Mouse (Mus musculus) forelimb bud, embryonic 11.5 days (tissue): Measurements from ENCODE around the gene Gm13276.
"Not testable (repeated sequence)": the region's sequence is repeated elsewhere in the genome, so short reads cannot be mapped to it uniquely, and the experiment has no call there.

Experiments
- DNase-seq: peaks from one replicate; pipeline ENCODE4 v3.0.0-alpha.2; 2012; ENCODE audit warnings: low read depth, low spot score

Gene Gm13276

GRCm38 (mm10) chr4:88785409-88785808 is at the start of gene Gm13276:
Gm13276 (plus strand) TSS chr4:88785709.
- DNase-seq = not testable (repeated sequence)

GRCm38 (mm10) chr4:88738480-88738879 is 47.0 kb upstream of the Gm13276 start:
- peak; percentile 77 for DNase-seq

GRCm38 (mm10) chr4:88739036-88739435 is 46.5 kb upstream of the Gm13276 start:
- DNase-seq = no peak

GRCm38 (mm10) chr4:88741426-88741825 is 44.1 kb upstream of the Gm13276 start:
- DNase-seq = no peak

GRCm38 (mm10) chr4:88742771-88743371 is 42.6 kb upstream of the Gm13276 start:
- no peak for DNase-seq

GRCm38 (mm10) chr4:88744207-88744606 is 41.3 kb upstream of the Gm13276 start:
- no peak for DNase-seq

GRCm38 (mm10) chr4:88749926-88750325 is 35.6 kb upstream of the Gm13276 start:
- DNase-seq = no peak

- DNase-seq = not testable (repeated sequence)
Measured at GRCm38 (mm10) chr4:88754818-88755340, 30.6 kb upstream of the Gm13276 start, which contains the start of gene Gm13271. Gm13271 (plus strand) TSS chr4:88754868.

- not testable (repeated sequence) for DNase-seq
Measured at GRCm38 (mm10) chr4:88756581-88757513, 28.7 kb upstream of the Gm13276 start.

GRCm38 (mm10) chr4:88757628-88758031 is 27.9 kb upstream of the Gm13276 start:
- not testable (repeated sequence) for DNase-seq

- not testable (repeated sequence) for DNase-seq
Measured at GRCm38 (mm10) chr4:88758751-88759150, 26.8 kb upstream of the Gm13276 start.

- not testable (repeated sequence) for DNase-seq
Measured at GRCm38 (mm10) chr4:88759610-88760268, 25.8 kb upstream of the Gm13276 start, which contains the start of gene Gm13283. Gm13283 (plus strand) TSS chr4:88760119.

- DNase-seq = not testable (repeated sequence)
Measured at GRCm38 (mm10) chr4:88760431-88760830, 25.1 kb upstream of the Gm13276 start.

GRCm38 (mm10) chr4:88761776-88762175 is 23.7 kb upstream of the Gm13276 start:
- not testable (repeated sequence) for DNase-seq

GRCm38 (mm10) chr4:88762341-88762740 is 23.2 kb upstream of the Gm13276 start:
- DNase-seq = not testable (repeated sequence)

- peak; percentile 39 for DNase-seq
Measured at GRCm38 (mm10) chr4:88763384-88764018, 22.0 kb upstream of the Gm13276 start.

GRCm38 (mm10) chr4:88773534-88773933 is 12.0 kb upstream of the Gm13276 start, which contains the start of gene Gm13290:
Gm13290 (plus strand) TSS chr4:88773834.
- DNase-seq = not testable (repeated sequence)

- not testable (repeated sequence) for DNase-seq
Measured at GRCm38 (mm10) chr4:88776622-88777021, 8.9 kb upstream of the Gm13276 start, which contains the start of gene Gm13289. Gm13289 (plus strand) TSS chr4:88776922.

- DNase-seq = not testable (repeated sequence)
Measured at GRCm38 (mm10) chr4:88779550-88779949, 6.0 kb upstream of the Gm13276 start, which contains the start of gene Gm13272. Gm13272 (plus strand) TSS chr4:88779850.

- not testable (repeated sequence) for DNase-seq
Measured at GRCm38 (mm10) chr4:88780320-88780719, 5.2 kb upstream of the Gm13276 start.

- not testable (repeated sequence) for DNase-seq
Measured at GRCm38 (mm10) chr4:88781831-88782230, 3.7 kb upstream of the Gm13276 start, which contains the start of gene Ifnz. Ifnz (plus strand) TSS chr4:88782131.
